Mouse (Mus musculus) embryo, embryonic 11 days (tissue): Measurements from ENCODE around the gene 0610009B22Rik.
A peak's percentile ranks its signal among the peaks of the same experiment; 100 is the strongest.
"Not testable (repeated sequence)": the region's sequence is repeated elsewhere in the genome, so short reads cannot be mapped to it uniquely, and the experiment has no call there.

Experiments used
- DNase-seq: peaks from one replicate; pipeline ENCODE4 v3.0.0-alpha.2; 2015

0610009B22Rik gene

DNA sequence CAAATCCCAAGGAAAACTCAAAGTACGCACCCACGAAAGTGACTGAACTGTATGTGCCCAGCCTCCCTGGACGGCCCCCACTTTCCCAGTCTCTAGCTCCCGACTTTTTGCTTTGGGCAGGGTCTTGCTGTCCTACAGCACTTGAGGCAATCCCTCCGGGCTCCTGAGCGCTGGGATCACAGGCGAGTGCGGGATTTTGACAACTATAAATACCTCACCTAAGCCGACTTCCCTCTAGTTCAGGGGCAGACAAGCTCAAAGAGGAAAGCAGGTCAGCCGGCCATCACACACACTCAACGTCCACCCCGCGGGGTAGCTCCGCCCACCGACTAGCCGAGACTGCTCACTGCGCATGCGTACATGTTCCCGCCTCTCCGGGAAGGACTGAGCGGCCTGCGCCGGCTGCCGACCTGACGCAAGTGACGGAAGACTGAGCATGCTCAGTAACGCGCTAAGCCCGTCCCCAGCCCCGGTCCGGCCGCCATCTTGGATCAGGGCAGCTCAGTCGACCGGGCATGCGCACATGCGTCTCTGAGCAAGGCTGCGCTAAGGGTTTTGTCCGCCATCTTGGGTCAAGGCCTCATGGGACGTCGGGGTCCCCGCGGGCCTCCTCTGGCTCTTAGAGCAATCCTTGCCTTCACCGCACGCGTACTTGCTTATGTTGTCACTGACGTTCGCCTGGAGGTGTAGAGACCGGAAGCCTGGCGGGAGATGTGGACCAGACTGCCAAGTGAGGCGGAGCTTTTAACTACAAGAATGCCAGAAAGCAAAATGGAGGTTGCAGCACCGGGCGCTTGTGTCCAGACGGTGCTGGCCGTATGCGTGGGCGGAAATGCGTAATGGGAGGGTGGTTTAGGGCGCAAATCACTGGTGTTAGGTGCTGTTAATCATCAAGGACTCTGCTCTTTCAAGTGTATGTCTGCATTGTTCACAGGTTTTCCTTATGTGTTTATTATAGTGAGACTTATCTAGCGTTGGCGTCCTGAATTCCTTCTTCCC lies at the start of gene 0610009B22Rik:
Gene 0610009B22Rik (minus strand): TSS at position 545 of the 999 bp plus-strand sequence.
- DNase-seq: peak; percentile 100

DNA sequence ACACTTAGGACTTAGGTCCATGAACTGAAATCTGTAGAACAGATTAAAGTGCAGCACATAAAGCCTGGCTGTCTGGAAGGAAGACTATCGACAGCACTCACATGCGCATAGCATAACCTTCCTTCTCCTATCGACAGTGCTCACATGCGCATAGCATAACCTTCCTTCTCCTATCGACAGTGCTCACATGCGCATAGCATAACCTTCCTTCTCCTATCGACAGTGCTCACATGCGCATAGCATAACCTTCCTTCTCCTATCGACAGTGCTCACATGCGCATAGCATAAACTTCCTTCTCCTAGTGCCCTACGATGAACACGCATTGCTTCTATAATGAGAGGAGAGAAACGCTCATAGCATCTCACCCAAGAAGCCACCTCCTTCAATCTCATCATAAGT lies 45.5 kb upstream of the 0610009B22Rik start:
- DNase-seq: not testable (repeated sequence)

GRCm38 (mm10) chr11:51732883-51733282 lies 44.2 kb upstream of the 0610009B22Rik start:
- DNase-seq: no peak

GRCm38 (mm10) chr11:51721066-51721465 lies 32.4 kb upstream of the 0610009B22Rik start:
- DNase-seq: no peak

DNA sequence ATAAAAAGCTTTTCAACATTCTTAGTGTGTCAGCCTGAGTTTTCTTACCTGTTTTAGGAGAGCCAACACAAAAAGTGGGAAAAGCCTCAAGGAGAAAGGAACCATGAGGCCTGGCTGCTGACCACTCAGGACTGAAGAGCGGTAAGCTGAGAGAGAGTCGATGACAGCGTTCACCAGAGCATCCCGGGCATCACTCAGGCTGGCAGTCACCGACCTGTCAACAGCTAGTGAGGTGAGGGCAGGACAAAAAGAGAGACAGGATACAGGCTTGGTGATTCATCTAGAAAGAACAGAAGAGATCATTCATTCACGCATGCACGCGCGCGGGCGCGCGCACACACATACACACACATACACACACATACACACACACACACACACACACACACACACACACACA lies 18.4 kb upstream of the 0610009B22Rik start:
- DNase-seq: no peak

DNA sequence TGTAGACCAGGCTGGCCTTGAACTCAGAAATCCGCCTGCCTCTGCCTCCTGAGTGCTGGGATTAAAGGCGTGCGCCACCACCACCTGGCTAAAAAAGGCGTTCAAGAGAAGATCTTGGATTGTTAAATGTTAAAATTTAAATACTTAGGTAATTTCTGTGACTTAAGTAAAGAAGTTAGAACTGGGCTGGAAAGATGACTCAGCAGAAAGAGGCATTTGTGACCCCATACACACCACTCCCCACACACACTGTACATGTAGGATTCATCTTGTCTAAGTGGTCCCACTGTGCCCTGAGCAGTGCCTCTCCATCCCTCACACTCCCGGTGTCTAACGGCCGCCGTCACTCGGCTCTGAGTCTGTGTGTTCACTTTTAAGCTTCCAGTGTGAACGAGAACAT lies 17.8 kb upstream of the 0610009B22Rik start:
- DNase-seq: no peak

DNA sequence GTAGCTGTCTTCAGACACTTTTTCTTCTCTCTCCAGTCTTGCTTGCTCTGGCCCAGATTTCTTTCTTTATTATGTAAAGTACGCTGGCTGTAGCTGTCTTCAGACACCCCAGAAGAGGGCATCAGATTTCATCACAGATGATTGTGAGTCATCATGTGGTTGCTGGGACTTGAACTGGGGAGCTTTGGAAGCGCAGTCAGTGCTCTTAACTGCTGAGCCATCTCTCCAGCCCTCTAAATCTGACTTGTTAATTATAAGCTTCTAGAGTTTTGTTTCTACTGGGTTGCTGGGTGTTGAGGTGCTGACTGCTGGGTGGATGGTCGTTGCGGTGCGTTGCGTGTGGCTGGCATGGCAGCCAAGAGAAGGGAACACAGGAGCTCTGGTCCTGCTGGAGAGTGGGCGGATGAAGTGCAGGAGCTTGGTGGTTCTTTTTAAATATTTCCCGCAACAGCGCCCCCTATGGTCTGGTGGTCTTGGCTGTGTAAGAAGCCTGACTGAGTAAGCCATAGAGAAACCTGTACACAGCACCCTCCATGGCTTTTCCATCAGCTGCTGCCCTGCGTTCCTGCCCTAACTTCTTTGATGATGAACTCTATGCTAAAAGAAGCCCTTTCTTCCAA lies 14.8 kb upstream of the 0610009B22Rik start:
- peak; percentile 50 for DNase-seq

- peak; percentile 4 for DNase-seq
Observed at GRCm38 (mm10) chr11:51702831-51703230, 14.2 kb upstream of the 0610009B22Rik start.

- no peak for DNase-seq
Observed at GRCm38 (mm10) chr11:51694984-51695383, 6.3 kb upstream of the 0610009B22Rik start.

- not testable (repeated sequence) for DNase-seq
Observed at GRCm38 (mm10) chr11:51690597-51690996, 1.9 kb upstream of the 0610009B22Rik start.

DNA sequence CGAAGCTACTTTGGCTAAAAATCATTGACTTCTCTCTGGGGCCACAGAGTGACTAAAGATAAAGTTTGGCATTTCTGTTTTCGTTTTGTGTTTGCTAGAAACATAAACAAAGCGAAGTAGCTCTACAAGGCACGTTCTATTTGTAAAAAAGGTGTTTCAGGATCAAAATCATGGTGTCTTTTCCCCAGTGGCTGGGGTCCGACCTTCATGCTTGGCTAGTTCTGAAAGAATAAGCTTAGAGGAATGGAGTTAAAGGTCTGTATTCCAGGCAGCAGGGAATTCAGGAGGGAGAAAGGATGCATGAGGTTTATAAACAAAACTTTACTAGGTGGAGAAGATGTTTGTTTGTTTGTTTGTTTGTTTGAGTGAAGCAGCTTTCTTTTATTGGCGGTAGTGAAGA lies 669 bp upstream of the 0610009B22Rik start:
- no peak for DNase-seq

DNA sequence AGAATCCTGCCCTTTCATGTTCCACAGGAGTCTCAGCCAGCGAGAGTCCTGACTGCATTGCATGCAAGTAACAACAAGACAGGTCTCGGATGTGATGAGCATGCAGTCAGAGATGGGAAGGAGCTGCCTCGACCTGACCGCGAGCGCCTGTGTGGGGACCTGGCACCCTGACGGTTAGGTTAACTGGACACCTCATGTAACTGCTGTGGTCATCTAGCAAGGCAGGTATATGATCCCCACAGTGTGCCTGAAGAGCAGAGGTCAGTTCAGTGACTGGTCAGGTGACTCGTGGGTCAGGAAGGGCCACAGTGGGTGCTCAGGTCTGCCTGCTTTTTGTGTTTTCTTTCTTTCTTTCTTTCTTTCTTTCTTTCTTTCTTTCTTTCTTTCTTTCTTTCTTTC lies 6.7 kb downstream of the 0610009B22Rik start:
- peak; percentile 15 for DNase-seq

DNA sequence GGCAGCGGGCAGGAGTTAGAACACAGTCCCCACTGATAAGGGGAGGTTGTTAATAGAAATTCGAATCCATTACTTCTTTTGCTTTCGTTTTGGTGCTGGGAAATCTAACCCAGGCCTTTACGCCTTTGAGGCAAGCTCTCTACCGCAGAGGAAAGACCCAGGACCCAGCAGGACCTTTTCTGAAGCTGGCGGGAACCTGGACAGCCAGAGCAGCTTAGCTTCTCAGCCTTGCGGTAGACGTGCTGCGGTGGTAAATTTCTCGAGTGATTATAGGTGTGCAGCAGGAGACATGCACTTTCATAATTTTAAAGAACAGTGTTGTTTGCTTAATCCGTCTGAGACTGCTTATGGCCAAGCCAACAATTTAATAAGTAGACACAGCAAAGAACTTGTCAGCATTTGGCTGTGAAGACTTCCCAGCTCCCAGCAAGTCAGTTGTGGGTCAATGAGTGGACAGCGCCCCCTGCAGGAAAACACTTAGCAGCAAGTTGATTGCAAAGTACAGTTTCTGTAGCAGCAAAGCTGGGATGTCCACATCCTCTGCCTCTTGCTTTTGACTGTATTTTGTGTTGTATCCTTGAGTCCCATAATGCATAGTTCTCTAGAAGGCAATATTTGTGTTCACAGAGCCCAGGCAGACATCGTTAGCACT lies 7.2 kb downstream of the 0610009B22Rik start:
- DNase-seq: peak; percentile 88

- no peak for DNase-seq
Observed at GRCm38 (mm10) chr11:51679466-51679865, 9.2 kb downstream of the 0610009B22Rik start.

DNA sequence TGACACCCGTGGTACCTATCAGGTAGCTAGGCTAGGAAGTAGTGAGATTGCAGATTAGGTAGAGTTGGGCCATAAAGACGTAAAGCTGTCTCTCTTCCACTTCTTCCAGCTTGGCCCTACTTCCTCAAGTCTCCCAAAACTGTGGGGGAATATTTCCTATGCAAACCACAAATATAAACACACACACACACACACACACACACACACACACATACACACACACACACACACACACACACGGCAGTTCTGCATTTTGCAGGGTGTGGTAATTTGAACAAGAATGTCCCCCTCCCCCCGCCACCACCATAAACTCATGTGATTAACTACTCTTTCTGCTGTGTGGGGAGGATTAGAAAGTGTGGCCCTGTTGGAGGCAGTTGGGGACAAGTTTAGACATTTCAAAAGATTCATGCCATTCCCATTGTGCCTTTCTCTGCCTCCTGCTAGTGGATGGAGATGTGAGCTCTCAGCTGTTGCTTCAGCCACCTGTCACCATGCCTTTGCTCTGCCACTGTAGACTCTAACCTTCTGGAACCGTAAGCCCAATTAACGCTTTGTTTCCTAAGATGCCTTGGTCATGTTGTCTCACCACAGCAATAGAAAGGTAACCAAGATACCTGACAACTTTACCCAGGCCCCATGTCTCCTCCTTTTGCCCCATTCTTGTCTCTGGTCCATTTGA lies 10.8 kb downstream of the 0610009B22Rik start:
- DNase-seq: no peak

- DNase-seq: no peak
Observed at GRCm38 (mm10) chr11:51675386-51675785, 13.3 kb downstream of the 0610009B22Rik start.

GRCm38 (mm10) chr11:51673291-51673690 lies 15.4 kb downstream of the 0610009B22Rik start:
- no peak for DNase-seq

DNA sequence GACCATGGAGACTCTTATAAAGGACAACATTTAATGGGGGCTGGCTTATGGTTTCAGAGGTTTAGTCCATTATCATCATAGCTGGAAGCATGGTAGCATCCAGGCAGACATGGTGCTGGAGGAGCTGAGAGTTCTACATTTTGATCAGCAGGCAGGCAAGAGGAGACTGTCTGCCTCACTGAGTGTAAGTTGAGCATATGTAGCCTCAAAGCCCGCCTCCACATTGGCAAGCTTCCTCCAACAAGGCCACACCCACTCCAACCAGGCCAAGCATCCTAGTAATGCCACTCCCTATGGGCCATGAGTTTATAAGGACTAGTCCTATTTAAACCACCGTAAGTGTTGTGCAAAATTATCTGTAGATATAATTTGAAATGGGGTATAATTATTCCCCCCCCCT lies 17.3 kb downstream of the 0610009B22Rik start:
- DNase-seq: no peak

GRCm38 (mm10) chr11:51670846-51671245 lies 17.8 kb downstream of the 0610009B22Rik start:
- no peak for DNase-seq

- not testable (repeated sequence) for DNase-seq
Observed at GRCm38 (mm10) chr11:51664747-51665146, 23.9 kb downstream of the 0610009B22Rik start.

- DNase-seq: no peak
Observed at GRCm38 (mm10) chr11:51662632-51663031, 26.0 kb downstream of the 0610009B22Rik start.

- DNase-seq: no peak
Observed at GRCm38 (mm10) chr11:51661867-51662365, 26.8 kb downstream of the 0610009B22Rik start.

DNA sequence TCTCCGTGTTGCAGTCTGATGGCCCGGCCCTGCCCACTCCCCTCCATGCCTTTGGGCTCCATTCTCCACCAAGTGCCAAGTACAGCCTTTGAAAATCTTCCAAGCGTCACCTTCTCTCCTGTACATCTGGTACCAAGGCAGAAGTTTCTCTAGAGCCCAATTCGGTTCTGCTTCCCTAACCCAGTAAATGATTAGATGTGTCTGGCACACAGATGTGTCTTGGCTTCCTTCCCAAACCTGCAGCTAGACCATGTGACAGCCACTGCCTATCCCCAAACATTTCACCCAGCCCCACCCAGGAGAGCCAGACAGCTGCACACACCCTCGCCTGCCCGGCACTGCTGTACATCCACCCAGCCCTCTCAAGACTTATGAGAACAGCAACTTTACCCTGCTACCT lies 30.0 kb downstream of the 0610009B22Rik start:
- no peak for DNase-seq
